Mouse (Mus musculus): ENCODE data around the gene Magohb.

Gene Magohb

DNA sequence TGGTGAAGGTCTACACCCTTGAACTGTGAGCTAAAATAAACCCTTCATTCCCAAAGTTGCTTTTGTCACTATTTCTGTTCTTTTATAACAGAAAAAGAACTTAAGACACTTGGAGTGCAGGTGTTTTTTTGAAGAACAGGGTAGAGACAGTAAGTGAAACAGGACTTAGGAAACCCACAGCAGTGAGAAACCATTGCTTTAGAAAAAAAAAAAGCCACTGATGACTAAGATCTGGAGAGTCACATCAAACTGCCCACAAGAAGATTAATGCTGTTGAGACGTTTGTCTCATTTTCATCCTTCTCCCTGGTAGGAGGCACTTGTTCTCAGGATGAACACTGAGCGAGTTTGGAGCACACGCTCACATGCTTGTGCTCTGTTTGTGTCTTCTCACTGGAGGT lies 31.0 kb downstream of the Magohb start:
- no peak for DNase-seq (ENCODE audit: low read depth, low spot score)

DNA sequence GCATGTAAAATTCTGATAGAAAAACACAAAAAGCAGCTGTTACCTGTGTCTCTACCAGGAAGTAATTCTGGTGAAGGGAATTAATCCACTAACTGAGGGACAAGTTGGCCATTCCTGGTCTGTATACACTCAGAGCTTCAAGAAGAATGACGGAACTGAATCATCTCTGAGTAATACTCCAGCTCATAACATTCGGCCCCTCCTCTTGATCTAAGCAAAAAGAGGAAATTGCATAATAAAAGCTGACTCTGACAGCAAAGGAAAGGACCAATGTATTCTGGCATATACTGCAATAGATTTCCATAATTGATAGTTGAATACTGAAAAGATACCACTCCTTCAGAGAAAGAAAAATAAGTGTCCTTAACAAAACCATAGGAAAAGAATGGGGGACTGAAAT lies 45.8 kb downstream of the Magohb start, which contains the start of gene Klra2:
TSS of gene Klra2 (minus strand) at position 157 of the 400 bp plus-strand sequence.
- DNase-seq (ENCODE audit: low read depth, low spot score) = no peak

DNA sequence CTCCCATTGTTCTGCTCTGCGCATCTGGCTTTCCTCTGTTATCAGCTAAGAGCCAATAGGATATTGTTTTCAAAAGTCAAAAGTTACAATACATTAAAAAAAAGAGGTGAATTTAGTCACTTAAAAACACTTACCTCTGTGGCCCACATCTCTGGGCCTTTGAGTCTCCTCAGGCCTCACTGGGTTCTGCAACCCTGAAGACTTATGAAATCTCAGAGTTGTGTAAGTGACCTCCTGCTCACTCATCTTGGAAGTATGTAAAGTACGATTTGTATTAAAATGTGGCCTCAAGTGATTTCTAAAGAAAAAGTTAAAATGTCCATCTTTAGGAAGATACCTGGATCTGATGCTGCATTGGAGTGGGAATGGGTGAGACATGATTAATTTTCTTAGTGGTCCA lies 48.0 kb downstream of the Magohb start:
- DNase-seq (ENCODE audit: low read depth, low spot score) = no peak

All from retina, postnatal 7 days (tissue).